Mouse (Mus musculus): ENCODE measurements at regions not wholly inside any gene's neighbourhood (a gene's known extent, or its start where the extent isn't known, plus 50 kb on each side); places are given as distances from the start of the nearest gene placed in this dataset.

DNA sequence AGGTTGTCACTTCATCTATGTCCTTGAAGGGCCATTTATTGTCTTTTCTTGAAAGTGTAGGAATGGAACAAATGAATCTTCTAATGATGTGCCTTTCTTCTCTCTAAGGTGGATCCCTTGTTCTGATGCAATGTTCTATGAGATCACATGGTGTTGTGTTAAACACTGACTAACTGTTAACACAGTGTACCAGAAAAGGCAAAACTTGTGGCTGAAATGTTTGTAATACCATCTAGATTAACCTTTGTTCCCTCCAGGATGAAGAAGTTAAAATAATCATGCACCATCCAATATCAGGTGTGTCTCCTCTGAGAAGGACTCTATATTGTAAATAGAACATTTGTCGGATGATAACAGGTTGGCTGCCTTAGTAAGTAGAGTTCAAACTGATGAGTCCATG lies 849.1 kb downstream of the Gm9195 start:
- no peak for TF ChIP-seq POLR2A (IDR thresholded peaks at IDR 0.05; ENCODE audit: low read depth, low read length)
- TF ChIP-seq CTCF (IDR thresholded peaks at IDR 0.05; ENCODE audit: extremely low read depth, insufficient read length, insufficient replicate concordance, low read depth, low read length), result no peak
